ENCODE assay signal across 17 mouse cellular contexts in the genomic region with DNA sequence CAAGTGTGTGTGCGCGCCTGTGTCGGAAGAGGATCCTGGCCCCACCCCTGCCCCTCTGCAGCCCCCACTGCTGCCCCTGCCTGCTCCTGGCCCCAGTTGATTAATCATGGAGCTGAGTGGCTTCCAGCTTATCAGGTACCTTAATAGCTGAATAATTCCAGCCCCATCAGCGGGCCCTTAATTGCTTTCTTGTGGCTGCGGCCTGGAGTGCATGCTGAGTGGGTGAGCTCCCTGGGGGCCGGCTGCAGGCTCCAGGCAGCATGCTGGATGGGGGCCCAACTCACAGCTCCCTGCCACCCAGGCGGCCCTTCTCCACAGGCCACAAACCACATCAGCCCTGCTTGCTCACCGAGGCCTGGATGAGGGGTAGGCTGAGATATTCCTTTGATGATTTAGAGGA. TPM values are rescaled to one million over a fixed set of nuclear protein-coding genes. Genes with fewer than 3 reads are reported as not detected.
DNase-seq lines count a peak whose midpoint lies in the region; ATAC-seq and TF ChIP-seq lines count a peak whose summit lies in the region.
"Had no signal": no experiment of that assay in that cellular context is flagged by ENCODE, and none has a peak within 500 bp of the region (broad histone marks: within the 10 kb centered on the region; RNA-seq: fewer than 3 reads in every experiment).

No protein-coding gene starts in this region.

- no peak for DNase-seq in hindbrain, embryonic 10.5 days (ENCODE audit: low spot score)
- DNase-seq in embryonic facial prominence, embryonic 10.5 days (ENCODE audit: low spot score), result no peak
- no peak for DNase-seq in midbrain, postnatal 0 days (ENCODE audit: low spot score)
- no peak for DNase-seq in liver, embryonic 11.5 days (ENCODE audit: low spot score)
- DNase-seq in gastrocnemius, postnatal 14 days, result no peak
- DNase-seq: adrenal gland, adult 2 months; cerebellum, postnatal 25 days; heart, postnatal 10 days; kidney, adult 18-20 months; left cerebral cortex, postnatal 4 days; lung, postnatal 36 days had no signal

- no peak overlapping the region for H3K4me3 ChIP-seq in hindbrain, embryonic 10.5 days
- no peak overlapping the region for H3K4me3 ChIP-seq in hindbrain, embryonic 16.5 days (ENCODE audit: low read length)
- H3K4me3 ChIP-seq in embryonic facial prominence, embryonic 10.5 days, result no peak overlapping the region
- no peak overlapping the region for H3K4me3 ChIP-seq in hindbrain, embryonic 12.5 days
- H3K4me3 ChIP-seq in midbrain, postnatal 0 days (ENCODE audit: low read depth, low read length), result no peak overlapping the region
- H3K4me3 ChIP-seq in liver, embryonic 11.5 days (ENCODE audit: low read depth, low read length), result no peak overlapping the region
- H3K4me3 ChIP-seq: erythroblast, embryonic 14.5 days had no signal

- peak overlapping the region; percentile 72 for H3K27ac ChIP-seq in hindbrain, embryonic 10.5 days
- H3K27ac ChIP-seq in hindbrain, embryonic 16.5 days (ENCODE audit: low read depth, low read length), result no peak overlapping the region; the same call in 1 of the 2 replicates
- H3K27ac ChIP-seq in embryonic facial prominence, embryonic 10.5 days (replicated peaks), result peak overlapping the region; percentile 11; the same call in 1 of the 2 replicates
- H3K27ac ChIP-seq in hindbrain, embryonic 12.5 days, result peak overlapping the region; percentile 87
- H3K27ac ChIP-seq in midbrain, postnatal 0 days (ENCODE audit: low read depth, low read length), result peak overlapping the region; percentile 34; the same call in 1 of the 2 replicates
- H3K27ac ChIP-seq in liver, embryonic 11.5 days (ENCODE audit: low read depth, low read length), result no peak overlapping the region
- H3K27ac ChIP-seq: liver, embryonic 14.5 days had no signal

- ATAC-seq in hindbrain, embryonic 16.5 days, result no peak
- ATAC-seq in hindbrain, embryonic 12.5 days (ENCODE audit: low FRiP score), result peak; percentile 41; the same call in 1 of the 2 replicates
- ATAC-seq in midbrain, postnatal 0 days (ENCODE audit: low FRiP score), result no peak
- no peak for ATAC-seq in liver, embryonic 11.5 days (replicated peaks; ENCODE audit: low FRiP score)
- ATAC-seq: CD4-positive, CD25-positive, alpha-beta regulatory T cell, adult 4 months had no signal

- 67% methylated on average over 8 of the region's 8 CpGs for WGBS in hindbrain, embryonic 10.5 days
- 40% methylated on average over 8 of the region's 8 CpGs for WGBS in hindbrain, embryonic 16.5 days
- 68% methylated on average over 8 of the region's 8 CpGs for WGBS in embryonic facial prominence, embryonic 10.5 days
- 52% methylated on average over 8 of the region's 8 CpGs for WGBS in hindbrain, embryonic 12.5 days
- 47% methylated on average over 8 of the region's 8 CpGs for WGBS in midbrain, postnatal 0 days
- WGBS in liver, embryonic 11.5 days, result 45% methylated on average over 8 of the region's 8 CpGs

- no peak for TF ChIP-seq CTCF in midbrain, postnatal 0 days (IDR thresholded peaks at IDR 0.05)

- H3K4me1 ChIP-seq in hindbrain, embryonic 10.5 days (replicated peaks), result peaks cover 71% of the 10 kb centered on the region
- H3K4me1 ChIP-seq in hindbrain, embryonic 16.5 days (ENCODE audit: control insufficient read depth, insufficient read depth, low read depth, low read length), result peaks cover 19% of the 10 kb centered on the region
- peaks cover 44% of the 10 kb centered on the region for H3K4me1 ChIP-seq in embryonic facial prominence, embryonic 10.5 days
- peaks cover 77% of the 10 kb centered on the region for H3K4me1 ChIP-seq in hindbrain, embryonic 12.5 days
- 0 out of 2 replicates have a peak, but pooled peaks cover 3% of the 10 kb centered on the region for H3K4me1 ChIP-seq in midbrain, postnatal 0 days (ENCODE audit: insufficient read depth, low read length)
- 0 out of 2 replicates have a peak, but pooled peaks cover 4% of the 10 kb centered on the region for H3K4me1 ChIP-seq in liver, embryonic 11.5 days (replicated peaks; ENCODE audit: control insufficient read depth, insufficient read depth, low read length)

- H3K4me2 ChIP-seq in hindbrain, embryonic 16.5 days (ENCODE audit: low read length), result no peak overlapping the region
- no peak overlapping the region for H3K4me2 ChIP-seq in hindbrain, embryonic 12.5 days (replicated peaks)
- no peak overlapping the region for H3K4me2 ChIP-seq in midbrain, postnatal 0 days (ENCODE audit: low read depth, low read length, poor library complexity, severe bottlenecking)
- H3K4me2 ChIP-seq in liver, embryonic 11.5 days, result no peak overlapping the region

- H3K9ac ChIP-seq in hindbrain, embryonic 16.5 days (ENCODE audit: low read depth, low read length), result no peak overlapping the region
- H3K9ac ChIP-seq in hindbrain, embryonic 12.5 days, result no peak overlapping the region
- 0 out of 2 replicates have a peak overlapping the region, but pooled peaks have one; percentile 5 for H3K9ac ChIP-seq in midbrain, postnatal 0 days (replicated peaks; ENCODE audit: low read length, poor library complexity, severe bottlenecking)
- no peak overlapping the region for H3K9ac ChIP-seq in liver, embryonic 11.5 days (ENCODE audit: low read depth, low read length)
- H3K9ac ChIP-seq: liver, embryonic 14.5 days had no signal

- no peaks in the 10 kb centered on the region for H3K36me3 ChIP-seq in hindbrain, embryonic 10.5 days
- H3K36me3 ChIP-seq in hindbrain, embryonic 16.5 days (ENCODE audit: control insufficient read depth, insufficient read depth, low read length), result no peaks in the 10 kb centered on the region
- no peaks in the 10 kb centered on the region for H3K36me3 ChIP-seq in embryonic facial prominence, embryonic 10.5 days (replicated peaks)
- H3K36me3 ChIP-seq in hindbrain, embryonic 12.5 days, result no peaks in the 10 kb centered on the region
- peaks cover 7% of the 10 kb centered on the region; the same call in 1 of the 2 replicates for H3K36me3 ChIP-seq in midbrain, postnatal 0 days (ENCODE audit: insufficient read depth, low read length)
- H3K36me3 ChIP-seq in liver, embryonic 11.5 days (ENCODE audit: control insufficient read depth, insufficient read depth, low read length), result no peaks in the 10 kb centered on the region

- intact Hi-C loops in gastrocnemius, postnatal 14 days (cut with DNase I; ENCODE audit: low total_unique reads), result loop anchor here (10.0 kb wide), 2 partner anchors 47 to 617 kb away; partner anchors contain the start of gene Manf

- peaks cover 6% of the 10 kb centered on the region for H3K27me3 ChIP-seq in hindbrain, embryonic 10.5 days (ENCODE audit: insufficient read depth, poor library complexity, severe bottlenecking)
- H3K27me3 ChIP-seq in hindbrain, embryonic 16.5 days (replicated peaks; ENCODE audit: control insufficient read depth, insufficient read depth, low read length), result no peaks in the 10 kb centered on the region
- H3K27me3 ChIP-seq in embryonic facial prominence, embryonic 10.5 days (replicated peaks; ENCODE audit: low read depth, poor library complexity, severe bottlenecking), result 0 out of 2 replicates have a peak, but pooled peaks cover 23% of the 10 kb centered on the region
- peaks cover 5% of the 10 kb centered on the region; the same call in 1 of the 2 replicates for H3K27me3 ChIP-seq in hindbrain, embryonic 12.5 days
- no peaks in the 10 kb centered on the region for H3K27me3 ChIP-seq in midbrain, postnatal 0 days (ENCODE audit: insufficient read depth, low read length)
- H3K27me3 ChIP-seq in liver, embryonic 11.5 days (replicated peaks; ENCODE audit: control insufficient read depth, insufficient read depth, low read length), result peaks cover 13% of the 10 kb centered on the region

- no peaks in the 10 kb centered on the region for H3K9me3 ChIP-seq in hindbrain, embryonic 10.5 days
- H3K9me3 ChIP-seq in hindbrain, embryonic 16.5 days (ENCODE audit: control insufficient read depth, low read length), result no peaks in the 10 kb centered on the region
- no peaks in the 10 kb centered on the region for H3K9me3 ChIP-seq in embryonic facial prominence, embryonic 10.5 days
- no peaks in the 10 kb centered on the region for H3K9me3 ChIP-seq in hindbrain, embryonic 12.5 days (replicated peaks)
- H3K9me3 ChIP-seq in midbrain, postnatal 0 days (ENCODE audit: low read length), result no peaks in the 10 kb centered on the region
- H3K9me3 ChIP-seq in liver, embryonic 11.5 days (ENCODE audit: control insufficient read depth, low read length), result no peaks in the 10 kb centered on the region

RNA-seq across cellular contexts. Expression of gene Tmem115, which starts 22.3 kb away (rescaled TPM):
- 36.5 and 44.8 TPM in 2 replicates for polyA plus RNA-seq in hindbrain, embryonic 10.5 days (2016; fragmentation: Nextera tagmentation; extraction: Ambion mirVana)
- 45.7 and 46.0 TPM in 2 replicates for polyA plus RNA-seq in hindbrain, embryonic 16.5 days (2015; fragmentation: Nextera tagmentation; extraction: Ambion mirVana)
- 37.9 and 39.3 TPM in 2 replicates for polyA plus RNA-seq in embryonic facial prominence, embryonic 10.5 days (2016; fragmentation: Nextera tagmentation; extraction: Ambion mirVana)
- 48.1 and 50.4 TPM in 2 replicates for polyA plus RNA-seq in hindbrain, embryonic 12.5 days (2016; fragmentation: Nextera tagmentation; extraction: Ambion mirVana)
- 57.8 and 70.4 TPM in 2 replicates for total RNA-seq in midbrain, postnatal 0 days (2014; rRNA removed)
- polyA plus RNA-seq in midbrain, postnatal 0 days (2015; fragmentation: Nextera tagmentation; extraction: Ambion mirVana), result 51.9 and 53.6 TPM in 2 replicates
- 35.4 and 35.9 TPM in 2 replicates for polyA plus RNA-seq in liver, embryonic 11.5 days (2014; fragmentation: Nextera tagmentation; extraction: Ambion mirVana)
- 10 to 100 TPM; 18.4 to 19.9 TPM for total RNA-seq in gastrocnemius, postnatal 14 days (2021)

RNA-seq across cellular contexts. Expression of gene Cyb561d2, which starts 30.6 kb away (rescaled TPM):
- polyA plus RNA-seq in hindbrain, embryonic 10.5 days (2016; fragmentation: Nextera tagmentation; extraction: Ambion mirVana), result 25.1 and 25.9 TPM in 2 replicates
- 51.4 and 59.0 TPM in 2 replicates for polyA plus RNA-seq in hindbrain, embryonic 16.5 days (2015; fragmentation: Nextera tagmentation; extraction: Ambion mirVana)
- 16.4 and 16.7 TPM in 2 replicates for polyA plus RNA-seq in embryonic facial prominence, embryonic 10.5 days (2016; fragmentation: Nextera tagmentation; extraction: Ambion mirVana)
- polyA plus RNA-seq in hindbrain, embryonic 12.5 days (2016; fragmentation: Nextera tagmentation; extraction: Ambion mirVana), result 21.9 and 22.6 TPM in 2 replicates
- total RNA-seq in midbrain, postnatal 0 days (2014; rRNA removed), result 39.0 and 50.8 TPM in 2 replicates
- 50.0 and 58.1 TPM in 2 replicates for polyA plus RNA-seq in midbrain, postnatal 0 days (2015; fragmentation: Nextera tagmentation; extraction: Ambion mirVana)
- 28.9 and 31.0 TPM in 2 replicates for polyA plus RNA-seq in liver, embryonic 11.5 days (2014; fragmentation: Nextera tagmentation; extraction: Ambion mirVana)
- 1 to 10 TPM; 2.2 to 2.5 TPM for total RNA-seq in gastrocnemius, postnatal 14 days (2021)

RNA-seq across cellular contexts. Expression of gene Nprl2, which starts 30.6 kb away (rescaled TPM):
- polyA plus RNA-seq in hindbrain, embryonic 10.5 days (2016; fragmentation: Nextera tagmentation; extraction: Ambion mirVana), result 39.2 and 45.7 TPM in 2 replicates
- polyA plus RNA-seq in hindbrain, embryonic 16.5 days (2015; fragmentation: Nextera tagmentation; extraction: Ambion mirVana), result 75.8 and 78.6 TPM in 2 replicates
- 35.2 and 39.4 TPM in 2 replicates for polyA plus RNA-seq in embryonic facial prominence, embryonic 10.5 days (2016; fragmentation: Nextera tagmentation; extraction: Ambion mirVana)
- 47.5 and 50.5 TPM in 2 replicates for polyA plus RNA-seq in hindbrain, embryonic 12.5 days (2016; fragmentation: Nextera tagmentation; extraction: Ambion mirVana)
- total RNA-seq in midbrain, postnatal 0 days (2014; rRNA removed), result 55.5 and 68.7 TPM in 2 replicates
- 60.0 and 66.5 TPM in 2 replicates for polyA plus RNA-seq in midbrain, postnatal 0 days (2015; fragmentation: Nextera tagmentation; extraction: Ambion mirVana)
- polyA plus RNA-seq in liver, embryonic 11.5 days (2014; fragmentation: Nextera tagmentation; extraction: Ambion mirVana), result 26.5 and 31.3 TPM in 2 replicates
- total RNA-seq in gastrocnemius, postnatal 14 days (2021), result 1 to 10 TPM; 7.5 to 7.7 TPM

RNA-seq across cellular contexts. Expression of gene Zmynd10, which starts 35.7 kb away (rescaled TPM):
- polyA plus RNA-seq in hindbrain, embryonic 10.5 days (2016; fragmentation: Nextera tagmentation; extraction: Ambion mirVana), result 2.6 and 4.7 TPM in 2 replicates
- 3.3 and 4.4 TPM in 2 replicates for polyA plus RNA-seq in hindbrain, embryonic 16.5 days (2015; fragmentation: Nextera tagmentation; extraction: Ambion mirVana)
- 0.97 and 1.2 TPM in 2 replicates for polyA plus RNA-seq in embryonic facial prominence, embryonic 10.5 days (2016; fragmentation: Nextera tagmentation; extraction: Ambion mirVana)
- polyA plus RNA-seq in hindbrain, embryonic 12.5 days (2016; fragmentation: Nextera tagmentation; extraction: Ambion mirVana), result 3.6 and 4.3 TPM in 2 replicates
- total RNA-seq in midbrain, postnatal 0 days (2014; rRNA removed), result 3.3 and 4.2 TPM in 2 replicates
- 4.9 and 5.0 TPM in 2 replicates for polyA plus RNA-seq in midbrain, postnatal 0 days (2015; fragmentation: Nextera tagmentation; extraction: Ambion mirVana)
- 0.10 and 0.35 TPM in 2 replicates for polyA plus RNA-seq in liver, embryonic 11.5 days (2014; fragmentation: Nextera tagmentation; extraction: Ambion mirVana)
- total RNA-seq in gastrocnemius, postnatal 14 days (2021), result not detected
- total RNA-seq: gastrocnemius, postnatal 4 days; heart, postnatal 10 days had no signal
- polyA plus RNA-seq: erythroblast, embryonic 14.5 days had no signal

RNA-seq across cellular contexts. Expression of gene Rassf1, which starts 39.9 kb away (rescaled TPM):
- 46.4 and 48.3 TPM in 2 replicates for polyA plus RNA-seq in hindbrain, embryonic 10.5 days (2016; fragmentation: Nextera tagmentation; extraction: Ambion mirVana)
- polyA plus RNA-seq in hindbrain, embryonic 16.5 days (2015; fragmentation: Nextera tagmentation; extraction: Ambion mirVana), result 45.8 and 46.6 TPM in 2 replicates
- polyA plus RNA-seq in embryonic facial prominence, embryonic 10.5 days (2016; fragmentation: Nextera tagmentation; extraction: Ambion mirVana), result 45.3 and 46.5 TPM in 2 replicates
- polyA plus RNA-seq in hindbrain, embryonic 12.5 days (2016; fragmentation: Nextera tagmentation; extraction: Ambion mirVana), result 37.3 and 39.9 TPM in 2 replicates
- 21.1 and 25.7 TPM in 2 replicates for total RNA-seq in midbrain, postnatal 0 days (2014; rRNA removed)
- 33.4 and 36.6 TPM in 2 replicates for polyA plus RNA-seq in midbrain, postnatal 0 days (2015; fragmentation: Nextera tagmentation; extraction: Ambion mirVana)
- polyA plus RNA-seq in liver, embryonic 11.5 days (2014; fragmentation: Nextera tagmentation; extraction: Ambion mirVana), result 31.2 and 37.0 TPM in 2 replicates
- 10 to 100 TPM; 11.1 to 11.6 TPM for total RNA-seq in gastrocnemius, postnatal 14 days (2021)

Comparison
In these comparisons a context has a peak if more than half of its experiments do, and no peak if none do; other contexts are left out.
1. H3K27ac ChIP-seq: peak in hindbrain, embryonic 10.5 days (single experiment), embryonic facial prominence, embryonic 10.5 days (single experiment), hindbrain, embryonic 12.5 days (single experiment) and midbrain, postnatal 0 days (single experiment); none in hindbrain, embryonic 16.5 days (single experiment) and liver, embryonic 11.5 days (single experiment).